Mouse (Mus musculus) bone marrow, adult 2 months (tissue): ENCODE measurements around the gene Klrc3. TPM values are rescaled to one million over a fixed set of nuclear protein-coding genes. Genes with fewer than 3 reads are reported as not detected.
"Not testable (repeated sequence)": the region's sequence is repeated elsewhere in the genome, so short reads cannot be mapped to it uniquely, and the experiment has no call there.

Experiments
- H3K27ac ChIP-seq: fragments of 200-500 bp; 2 replicates; pipeline ENCODE4 v1.5.1; 2012; ENCODE audit warnings: low read depth, mild to moderate bottlenecking, control low read depth, inconsistent platforms, low read length; ENCODE audit not compliant: control insufficient read depth, poor library complexity, insufficient read depth
- H3K4me1 ChIP-seq: fragments of 200-500 bp; 2 replicates; pipeline ENCODE4 v1.6.1; 2011; ENCODE audit warnings: low read length; ENCODE audit not compliant: control insufficient read depth, insufficient read depth
- H3K4me3 ChIP-seq: fragments of 200-500 bp; replicated peaks from 2 replicates; pipeline ENCODE3; 2011; ENCODE audit warnings: mild to moderate bottlenecking, low read depth, low read length, control low read depth; ENCODE audit not compliant: control insufficient read depth
- CTCF ChIP-seq: fragments of 200-500 bp; IDR thresholded peaks from 2 replicates; pipeline ENCODE4 v1.5.1; 2011; ENCODE audit warnings: low read length, control low read depth; ENCODE audit not compliant: control insufficient read depth, insufficient read depth
- POLR2A ChIP-seq: fragments of 200-500 bp; IDR thresholded peaks from 2 replicates; pipeline ENCODE4 v1.6.1; 2011; ENCODE audit warnings: low read depth, mild to moderate bottlenecking, control low read depth, low read length, borderline replicate concordance; ENCODE audit not compliant: control insufficient read depth
- WGBS: fragments of 180-500 bp; shearing (Covaris S2); methylation state at CpG from one replicate; pipeline ENCODE4 v1.1.7; 2018; 5-methylcytosine and 5-hydroxymethylcytosine counted together
- polyA plus RNA-seq: library from polyadenylated mRNA; stranded (reverse); fragments of >200 nt; gene quantifications from 2 replicates; pipeline ENCODE4 v1.2.4, GENCODE M21; 2011; ENCODE audit warnings: low replicate concordance; ENCODE audit not compliant: missing spikeins, insufficient read depth, insufficient read length

Gene Klrc3
- not detected in 2 replicates for polyA plus RNA-seq

DNA sequence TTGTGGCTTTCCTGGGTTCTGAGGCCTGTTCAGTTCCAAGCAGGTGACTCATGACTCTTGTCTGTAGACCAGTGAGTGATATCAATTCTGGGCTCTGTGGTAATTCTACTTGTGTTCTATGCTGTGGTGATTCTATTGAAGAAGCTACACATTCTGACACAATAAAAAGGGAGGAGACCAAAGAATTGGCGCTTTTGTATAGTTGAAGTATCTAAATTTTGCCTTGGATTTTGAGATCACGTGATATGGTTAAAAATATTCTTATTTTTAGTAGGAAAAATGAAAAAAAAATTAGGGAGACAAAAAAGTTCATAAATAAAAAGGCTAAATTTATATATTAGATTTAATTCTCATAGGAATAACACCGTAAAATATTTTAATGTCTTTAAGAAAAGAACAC, at the start of gene Klrc3:
Gene Klrc3 (minus strand): TSS at position 101 of the 400 bp plus-strand sequence.
- H3K4me1 ChIP-seq, H3K4me3 ChIP-seq, H3K27ac ChIP-seq: not testable (repeated sequence)
- WGBS = 72% methylated on average over 3 of the region's 3 CpGs

- not testable (repeated sequence) for H3K27ac ChIP-seq, H3K4me1 ChIP-seq, H3K4me3 ChIP-seq
- WGBS = 72% methylated on average over 10 of the region's 10 CpGs
Observed at GRCm38 (mm10) chr6:129691436-129691835, 48.3 kb upstream of the Klrc3 start.

- TF ChIP-seq CTCF (no peak), POLR2A (no peak)
- Histone ChIP-seq H3K27ac (no peak overlapping the region), H3K4me3 (no peak overlapping the region), H3K4me1 (no peaks in the 10 kb centered on the region)
- 3% methylated on average over 1 of the region's 1 CpGs for WGBS
Observed at GRCm38 (mm10) chr6:129680379-129680778, 37.2 kb upstream of the Klrc3 start.

- no peak within 1 kb of the TSS for H3K27ac ChIP-seq
- no peak within 1 kb of the TSS for H3K4me3 ChIP-seq
- no peak for TF ChIP-seq POLR2A
- TF ChIP-seq CTCF = no peak
- no peaks in the 10 kb centered on the region for H3K4me1 ChIP-seq
- WGBS = 74% methylated on average over 3 of the region's 3 CpGs
Observed at GRCm38 (mm10) chr6:129678873-129679272, 35.7 kb upstream of the Klrc3 start, which contains the start of gene Klrc1. Gene Klrc1 (minus strand): TSS chr6:129678973.

- not testable (repeated sequence) for H3K4me1 ChIP-seq, H3K4me3 ChIP-seq, H3K27ac ChIP-seq
- WGBS = no CpG with 5 or more reads among the region's 3 CpGs
Observed at GRCm38 (mm10) chr6:129661301-129661700, 18.2 kb upstream of the Klrc3 start.

GRCm38 (mm10) chr6:129660589-129660988, 17.5 kb upstream of the Klrc3 start, which contains the start of gene Klrc2:
Gene Klrc2 (minus strand): TSS chr6:129660689.
- not testable (repeated sequence) for H3K4me3 ChIP-seq, H3K4me1 ChIP-seq, H3K27ac ChIP-seq
- WGBS = 71% methylated on average over 4 of the region's 4 CpGs

DNA sequence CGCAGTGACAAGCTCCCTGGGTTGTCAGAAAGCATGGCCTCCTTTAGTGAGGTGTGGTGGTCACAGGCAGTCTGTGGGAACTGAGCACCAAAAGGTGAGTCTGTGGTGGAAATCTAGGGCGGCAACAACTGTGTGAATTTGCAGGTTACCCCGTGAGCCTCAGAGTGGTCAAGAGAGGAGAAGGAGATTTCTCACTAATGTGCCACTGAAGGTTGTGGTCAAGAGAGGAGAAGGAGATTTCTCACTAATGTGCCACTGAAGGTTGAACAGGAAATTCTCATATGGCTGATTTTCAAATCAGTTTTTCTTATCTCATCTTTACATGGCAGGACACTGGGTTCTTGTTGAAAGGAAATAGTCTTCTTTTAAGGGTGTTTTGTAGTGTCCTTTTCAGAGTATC, 917 bp upstream of the Klrc3 start:
- H3K4me3 ChIP-seq, H3K27ac ChIP-seq: not testable (repeated sequence)
- 53% methylated on average over 2 of the region's 3 CpGs for WGBS

DNA sequence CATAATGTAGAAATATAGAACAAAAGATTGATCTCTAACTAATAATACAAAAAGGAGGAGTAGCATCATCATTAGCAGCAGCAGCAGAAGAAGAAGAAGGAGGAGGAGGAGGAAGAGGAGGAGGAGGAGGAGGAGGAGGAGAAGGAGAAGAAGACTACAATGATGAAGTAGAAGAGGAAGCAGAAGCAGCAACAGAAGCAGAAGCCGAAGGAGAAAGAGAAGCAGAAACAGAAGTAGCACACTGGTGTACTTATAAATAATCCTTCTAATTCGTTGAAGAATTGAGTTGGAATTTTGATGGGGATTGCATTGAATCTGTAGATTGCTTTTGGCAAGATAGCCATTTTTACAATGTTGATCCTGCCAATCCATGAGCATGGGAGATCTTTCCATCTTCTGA, 12.1 kb downstream of the Klrc3 start:
- 23% methylated on average over 2 of the region's 2 CpGs for WGBS

More for the DNA sequence above, 917 bp upstream of the Klrc3 start:
- H3K4me1 ChIP-seq = not testable (repeated sequence)

DNA sequence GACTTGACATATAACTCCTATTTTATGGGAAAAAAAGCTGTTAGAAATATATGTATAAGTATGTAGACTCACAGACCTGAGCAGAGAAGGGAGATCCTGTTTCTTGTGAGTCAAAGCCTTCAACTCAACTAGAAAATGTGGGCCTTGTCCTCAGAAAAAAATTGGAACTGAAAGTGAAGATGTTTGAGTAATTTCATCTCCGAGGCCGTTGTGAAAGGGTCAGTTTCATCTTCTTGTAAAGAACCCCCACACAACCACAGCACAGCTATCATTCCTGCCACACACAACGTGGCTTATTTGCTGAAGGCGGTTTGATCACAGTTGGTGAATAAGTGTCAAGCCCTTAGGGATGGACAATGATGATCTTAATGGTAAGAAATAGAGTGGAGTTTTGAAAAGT, 19.4 kb downstream of the Klrc3 start, which contains the start of gene Klrk1:
Gene Klrk1 (minus strand): TSS at position 130 of the 400 bp plus-strand sequence.
- TF ChIP-seq POLR2A (no peak), CTCF (no peak)
- 37% methylated on average over 4 of the region's 4 CpGs for WGBS
- no peak within 1 kb of the TSS for H3K27ac ChIP-seq
- H3K4me1 ChIP-seq = no peaks in the 10 kb centered on the region
- no peak within 1 kb of the TSS for H3K4me3 ChIP-seq

More for the DNA sequence above, 12.1 kb downstream of the Klrc3 start:
- H3K4me3 ChIP-seq, H3K4me1 ChIP-seq, H3K27ac ChIP-seq: not testable (repeated sequence)

DNA sequence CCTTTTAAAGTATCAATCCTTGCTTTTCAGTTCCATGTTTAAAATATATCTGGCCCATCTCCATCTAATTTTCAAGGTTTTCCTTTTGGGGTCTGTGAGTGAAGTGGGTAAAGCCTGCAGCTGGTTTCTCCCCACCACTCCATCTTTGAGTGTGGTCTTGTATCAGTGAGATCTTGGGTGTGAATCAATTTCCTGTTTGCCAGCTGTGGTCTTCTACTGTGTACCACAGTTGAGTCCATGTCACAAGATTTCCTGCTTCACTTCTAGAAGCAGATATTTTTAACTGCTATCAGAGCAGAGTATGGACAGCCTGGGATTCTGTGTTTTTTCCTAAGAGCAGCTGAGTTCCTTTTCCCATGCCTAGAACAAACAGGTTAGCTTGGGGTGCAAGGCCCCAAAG, 34.8 kb downstream of the Klrc3 start:
- TF ChIP-seq CTCF (no peak), POLR2A (no peak)
- no peak overlapping the region for H3K4me3 ChIP-seq
- H3K27ac ChIP-seq = no peak overlapping the region
- H3K4me1 ChIP-seq = no peaks in the 10 kb centered on the region
